Mouse (Mus musculus) embryonic stem cell, embryonic (primary cell): Measurements from ENCODE around the gene Fhod1.

ENCODE experiments used
- CTCF ChIA-PET, 4 experiments: fragments of 300-600 bp in 2 of 4; fragments of 350-600 bp in 2 of 4; sonication (Branson Sonifier 250); formaldehyde crosslinking; loops; one replicate each; lab custom pipeline; 2022; ENCODE audit warnings: inconsistent platforms in 2 of 4; lab: Charles Lee
- POLR2A ChIA-PET, 4 experiments: fragments of 300-600 bp in 2 of 4; fragments of 350-600 bp in 2 of 4; sonication (Branson Sonifier 250); formaldehyde crosslinking; loops; one replicate each; lab custom pipeline; 2022; ENCODE audit warnings: antibody characterized with exemption in 4 of 4, inconsistent platforms in 1 of 4; lab: Charles Lee

Gene Fhod1

GRCm38 (mm10) chr8:105347428-105348221 lies at the start of gene Fhod1:
Gene Fhod1 (minus strand): TSS chr8:105347953.
- ChIA-PET CTCF (interaction anchor here (0.5 to 4.3 kb wide), 33 partner anchors 8 to 745 kb away, joined by 3 to 17 read pairs (median 5); partner anchors contain the start of genes 4931428F04Rik (in 2 of the 4), B3gnt9 (in 1 of the 4) and Tppp3 (in 1 of the 4)), POLR2A (interaction anchor here in 3 of 4 experiments (0.5 to 4.4 kb wide), 62 partner anchors 8 to 1617 kb away, joined by 3 to 32 read pairs (median 4); partner anchors contain the start of genes Tppp3 (in 2 of the 3), 4931428F04Rik (in 1 of the 3), Acd (in 1 of the 3) and B3gnt9 (in 1 of the 3))

- ChIA-PET CTCF (interaction anchor here in 2 of 4 experiments (1.1 to 6.7 kb wide), 3 partner anchors 19 to 48 kb away, joined by 3 to 26 read pairs (median 10); partner anchors contain the start of gene Plekhg4 (in 1 of the 2)), POLR2A (interaction anchor here in 3 of 4 experiments (1.0 to 1.9 kb wide), 8 partner anchors 8 to 44 kb away, joined by 3 to 5 read pairs (median 4); no protein-coding TSS in a partner anchor)
These were observed 46.2 kb upstream of the Fhod1 start for GRCm38 (mm10) chr8:105393915-105394314.

GRCm38 (mm10) chr8:105393089-105393787 lies 45.5 kb upstream of the Fhod1 start:
- ChIA-PET CTCF (interaction anchor here in 3 of 4 experiments (1.2 to 6.7 kb wide), 5 partner anchors 18 to 139 kb away, joined by 3 to 26 read pairs (median 5); partner anchors contain the start of gene Plekhg4 (in 1 of the 3)), POLR2A (interaction anchor here in 3 of 4 experiments (0.9 to 1.9 kb wide), 5 partner anchors 9 to 55 kb away, joined by 3 to 5 read pairs (median 4); no protein-coding TSS in a partner anchor)

- ChIA-PET POLR2A (interaction anchor here in 2 of 4 experiments (0.6 to 1.3 kb wide), 5 partner anchors 9 to 41 kb away, joined by 3 to 4 read pairs (median 3); no protein-coding TSS in a partner anchor), CTCF (interaction anchor here in 2 of 4 experiments (0.6 to 2.6 kb wide), 4 partner anchors 8 to 25 kb away, joined by 3 to 8 read pairs (median 4); no protein-coding TSS in a partner anchor)
These were observed 41.3 kb upstream of the Fhod1 start for GRCm38 (mm10) chr8:105389096-105389495.

GRCm38 (mm10) chr8:105387151-105387550 lies 39.4 kb upstream of the Fhod1 start:
- CTCF ChIA-PET: interaction anchor here (0.9 to 1.8 kb wide), 6 partner anchors 9 to 16 kb away, joined by 3 to 7 read pairs (median 3); no protein-coding TSS in a partner anchor
- POLR2A ChIA-PET: interaction anchor here in 1 of 4 experiments (0.7 to 2.3 kb wide), 4 partner anchors 9 to 86 kb away, joined by 3 to 9 read pairs (median 4); no protein-coding TSS in a partner anchor

GRCm38 (mm10) chr8:105384070-105384469 lies 36.3 kb upstream of the Fhod1 start:
- ChIA-PET CTCF (interaction anchor here (0.6 to 3.1 kb wide), 9 partner anchors 9 to 742 kb away, joined by 3 to 11 read pairs (median 4); partner anchors contain the start of gene Ciao2b (in 1 of the 4)), POLR2A (interaction anchor here in 2 of 4 experiments (0.8 to 1.8 kb wide), 5 partner anchors 10 to 93 kb away, joined by 3 to 5 read pairs (median 3); no protein-coding TSS in a partner anchor)

GRCm38 (mm10) chr8:105380308-105380707 lies 32.6 kb upstream of the Fhod1 start:
- POLR2A ChIA-PET: interaction anchor here in 2 of 4 experiments (0.6 to 1.8 kb wide), 4 partner anchors 9 to 152 kb away, joined by 3 to 5 read pairs (median 4); no protein-coding TSS in a partner anchor
- CTCF ChIA-PET: interaction anchor here in 2 of 4 experiments (0.6 to 3.2 kb wide), 8 partner anchors 17 to 242 kb away, joined by 3 to 14 read pairs (median 5); no protein-coding TSS in a partner anchor

GRCm38 (mm10) chr8:105378673-105379072 lies 30.9 kb upstream of the Fhod1 start:
- POLR2A ChIA-PET: interaction anchor here (0.9 to 2.4 kb wide), 16 partner anchors 9 to 147 kb away, joined by 3 to 9 read pairs (median 4); partner anchors contain the start of genes Fhod1 (in 2 of the 4), Slc9a5 (in 1 of the 4) and Tppp3 (in 1 of the 4)

GRCm38 (mm10) chr8:105374513-105374966 lies 26.8 kb upstream of the Fhod1 start:
- POLR2A ChIA-PET: interaction anchor here (0.6 to 2.0 kb wide), 14 partner anchors 9 to 461 kb away, joined by 3 to 8 read pairs (median 4); partner anchors contain the start of genes Fhod1 (in 3 of the 4) and Slc9a5 (in 2 of the 4)
- CTCF ChIA-PET: interaction anchor here (0.5 to 4.2 kb wide), 84 partner anchors 9 to 1488 kb away, joined by 3 to 46 read pairs (median 4); partner anchors contain the start of genes Tppp3 (in 3 of the 4), Fhod1 (in 2 of the 4), Slc9a5 (in 2 of the 4) and 4931428F04Rik (in 1 of the 4)

More at GRCm38 (mm10) chr8:105378673-105379072, 30.9 kb upstream of the Fhod1 start:
- CTCF ChIA-PET: interaction anchor here (0.5 to 3.2 kb wide), 14 partner anchors 8 to 258 kb away, joined by 3 to 14 read pairs (median 6); partner anchors contain the start of genes Atp6v0d1 (in 1 of the 4) and Ripor1 (in 1 of the 4)

- ChIA-PET POLR2A (interaction anchor here in 2 of 4 experiments (0.6 to 1.9 kb wide), 6 partner anchors 9 to 62 kb away, joined by 3 to 5 read pairs (median 3); partner anchors contain the start of gene Slc9a5 (in 1 of the 2)), CTCF (interaction anchor here in 3 of 4 experiments (0.6 to 4.2 kb wide), 7 partner anchors 14 to 119 kb away, joined by 3 to 26 read pairs (median 12); partner anchors contain the start of gene B3gnt9 (in 1 of the 3))
These were observed 25.3 kb upstream of the Fhod1 start, which contains the start of gene Plekhg4 for GRCm38 (mm10) chr8:105373032-105373431. Gene Plekhg4 (plus strand): TSS chr8:105373274.

GRCm38 (mm10) chr8:105372473-105372872 lies 24.7 kb upstream of the Fhod1 start:
- CTCF ChIA-PET: interaction anchor here in 3 of 4 experiments (0.6 to 2.1 kb wide), 4 partner anchors 13 to 67 kb away, joined by 3 to 16 read pairs (median 4); no protein-coding TSS in a partner anchor
- POLR2A ChIA-PET: interaction anchor here in 2 of 4 experiments (0.6 to 1.7 kb wide), 6 partner anchors 8 to 62 kb away, joined by 3 to 4 read pairs (median 3); partner anchors contain the start of genes Fhod1 (in 1 of the 2) and Slc9a5 (in 1 of the 2)

- POLR2A ChIA-PET: interaction anchor here in 1 of 4 experiments (0.8 kb wide), 1 partner anchor 19 kb away, joined by 3 read pairs; the partner anchor contains the start of gene Fhod1
- CTCF ChIA-PET: interaction anchor here in 2 of 4 experiments (0.7 to 1.0 kb wide), 4 partner anchors 30 to 173 kb away, joined by 3 to 5 read pairs (median 3); no protein-coding TSS in a partner anchor
These were observed 19.4 kb upstream of the Fhod1 start for GRCm38 (mm10) chr8:105367107-105367506.

- ChIA-PET POLR2A (interaction anchor here in 3 of 4 experiments (0.5 to 4.8 kb wide), 9 partner anchors 10 to 366 kb away, joined by 3 to 21 read pairs (median 3); partner anchors contain the start of gene E2f4 (in 1 of the 3)), CTCF (interaction anchor here (0.6 to 6.8 kb wide), 8 partner anchors 11 to 465 kb away, joined by 3 to 46 read pairs (median 6); no protein-coding TSS in a partner anchor)
These were observed 14.3 kb upstream of the Fhod1 start for GRCm38 (mm10) chr8:105361751-105362702.

GRCm38 (mm10) chr8:105359646-105360045 lies 11.9 kb upstream of the Fhod1 start:
- ChIA-PET POLR2A (interaction anchor here in 2 of 4 experiments (0.6 to 2.7 kb wide), 10 partner anchors 9 to 186 kb away, joined by 3 to 8 read pairs (median 4); partner anchors contain the start of genes Fhod1 (in 2 of the 2), Plekhg4 (in 1 of the 2) and Slc9a5 (in 1 of the 2)), CTCF (interaction anchor here (0.5 to 6.8 kb wide), 24 partner anchors 10 to 156 kb away, joined by 3 to 46 read pairs (median 4); partner anchors contain the start of genes Fhod1 (in 1 of the 4), Plekhg4 (in 1 of the 4), Slc9a5 (in 1 of the 4) and Tppp3 (in 1 of the 4))
